Comparison of ENCODE assay signal across 14 mouse cellular contexts in the genomic region with DNA sequence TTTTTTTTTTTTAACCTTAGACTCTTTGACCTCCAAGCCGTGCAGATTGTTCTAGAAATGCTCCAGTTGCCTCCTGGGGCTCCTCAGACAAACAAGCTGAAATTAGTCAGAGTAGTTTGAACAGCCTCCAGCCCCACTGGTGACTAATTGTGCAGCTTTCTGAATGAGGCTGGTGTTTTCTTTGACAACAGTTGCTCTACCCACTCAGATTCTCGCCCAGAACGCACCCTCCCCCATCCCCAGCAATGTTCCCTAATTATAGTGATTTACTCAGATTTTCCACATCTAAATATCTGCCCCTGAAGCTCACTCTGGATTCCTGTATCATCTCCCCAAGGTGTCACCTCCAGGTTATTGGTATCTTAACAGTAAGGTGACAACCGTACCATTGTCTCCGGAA.
A peak's percentile ranks its signal among the peaks of the same experiment; 100 is the strongest.
DNase-seq lines count a peak whose midpoint lies in the region; ATAC-seq and TF ChIP-seq lines count a peak whose summit lies in the region.
"Had no signal": no experiment of that assay in that cellular context is flagged by ENCODE, and none has a peak within 500 bp of the region (broad histone marks: within the 10 kb centered on the region; RNA-seq: fewer than 3 reads in every experiment).

No protein-coding gene starts in this region.

- DNase-seq in heart, adult 18-20 months: peak; percentile 18 to 20
- peak; percentile 52 for DNase-seq in CH12.LX (ENCODE audit: extremely low read depth)
- peak; percentile 28 to 61 for DNase-seq in frontal cortex, postnatal 10 days (ENCODE audit: low spot score in 2 of 2)
- DNase-seq in left cerebral cortex, adult 8-10 months (ENCODE audit: low spot score in 2 of 2): peak; percentile 29 to 75
- no peak for DNase-seq in embryonic facial prominence, embryonic 10.5 days (ENCODE audit: low spot score)
- no peak for DNase-seq in cerebellum, postnatal 14 days
- DNase-seq: cerebellum, adult 9-11 months had no signal

- dilution Hi-C loops in CH12.LX (cut with MboI; ENCODE audit: extremely low pct_ligation_motif_present, extremely low pct_unique_long_range_greater_than_20kb, low sequenced_read_pairs): no loop called here

- no peak overlapping the region for H3K27ac ChIP-seq in heart, embryonic 11.5 days (ENCODE audit: low read depth, low read length)
- no peak overlapping the region for H3K27ac ChIP-seq in CH12.LX (ENCODE audit: insufficient read depth, low read depth)
- H3K27ac ChIP-seq in embryonic facial prominence, embryonic 10.5 days (replicated peaks): no peak overlapping the region
- no peak overlapping the region for H3K27ac ChIP-seq in midbrain, embryonic 13.5 days
- H3K27ac ChIP-seq: liver, embryonic 15.5 days; stomach, postnatal 0 days had no signal

- peaks cover 6% of the 10 kb centered on the region; the same call in 1 of the 2 replicates for H3K4me1 ChIP-seq in heart, embryonic 11.5 days (ENCODE audit: control insufficient read depth, insufficient read depth, low read length)
- peaks cover 2 to 23% of the 10 kb centered on the region in 2 experiments for H3K4me1 ChIP-seq in CH12.LX (ENCODE audit: control insufficient read depth in 1 of 2, insufficient read depth in 2 of 2)
- peaks cover 17% of the 10 kb centered on the region for H3K4me1 ChIP-seq in embryonic facial prominence, embryonic 10.5 days
- no peaks in the 10 kb centered on the region for H3K4me1 ChIP-seq in midbrain, embryonic 13.5 days (replicated peaks)

- in situ Hi-C loops in CH12.LX (cut with MboI; ENCODE audit: low pct_ligation_motif_present, low pct_unique_long_range_greater_than_20kb, low sequenced_read_pairs): no loop called here

- H3K4me3 ChIP-seq in heart, embryonic 11.5 days (ENCODE audit: low read depth, low read length): no peak overlapping the region
- no peak overlapping the region for H3K4me3 ChIP-seq in CH12.LX (replicated peaks in 1 of 3; ENCODE audit: low read depth in 2 of 3, low read length in 2 of 3, poor library complexity in 1 of 3)
- no peak overlapping the region for H3K4me3 ChIP-seq in embryonic facial prominence, embryonic 10.5 days
- no peak overlapping the region for H3K4me3 ChIP-seq in midbrain, embryonic 13.5 days (replicated peaks)
- H3K4me3 ChIP-seq: liver, embryonic 15.5 days had no signal

- TF ChIP-seq CTCF in CH12.LX (conservative IDR thresholded peaks at IDR 0.05 in 1 of 2, IDR thresholded peaks at IDR 0.05 in 1 of 2; ENCODE audit: low read depth in 2 of 2, low read length in 2 of 2): no peak

- no peak overlapping the region for H3K4me2 ChIP-seq in heart, embryonic 11.5 days
- no peak overlapping the region for H3K4me2 ChIP-seq in CH12.LX (ENCODE audit: insufficient read depth, low read depth, poor library complexity, severe bottlenecking)
- no peak overlapping the region for H3K4me2 ChIP-seq in midbrain, embryonic 13.5 days (replicated peaks)
- H3K4me2 ChIP-seq: liver, embryonic 15.5 days; midbrain, embryonic 11.5 days had no signal

- no peak overlapping the region for H3K9ac ChIP-seq in heart, embryonic 11.5 days (ENCODE audit: low read depth, low read length)
- no peak overlapping the region for H3K9ac ChIP-seq in CH12.LX (ENCODE audit: insufficient read depth, low read depth)
- no peak overlapping the region for H3K9ac ChIP-seq in midbrain, embryonic 13.5 days (replicated peaks)
- H3K9ac ChIP-seq: liver, embryonic 15.5 days had no signal

- 0 out of 2 replicates have a peak, but pooled peaks cover 3% of the 10 kb centered on the region for H3K27me3 ChIP-seq in heart, embryonic 11.5 days (ENCODE audit: control insufficient read depth, insufficient read depth, low read length)
- no peaks in the 10 kb centered on the region for H3K27me3 ChIP-seq in CH12.LX (replicated peaks)
- H3K27me3 ChIP-seq in embryonic facial prominence, embryonic 10.5 days (replicated peaks; ENCODE audit: low read depth, poor library complexity, severe bottlenecking): peaks cover 40% of the 10 kb centered on the region
- no peaks in the 10 kb centered on the region for H3K27me3 ChIP-seq in midbrain, embryonic 13.5 days
- H3K27me3 ChIP-seq: liver, embryonic 15.5 days had no signal

- 61% methylated on average over 5 of the region's 5 CpGs for WGBS in heart, embryonic 11.5 days (ENCODE audit: insufficient replicate concordance)
- WGBS in embryonic facial prominence, embryonic 10.5 days: 54% methylated on average over 5 of the region's 5 CpGs
- 82% methylated on average over 5 of the region's 5 CpGs for WGBS in midbrain, embryonic 13.5 days

- TF ChIP-seq EP300 in CH12.LX (IDR thresholded peaks at IDR 0.05; ENCODE audit: low read length): peak; percentile 47; the same call in 1 of the 2 replicates

- no peak for TF ChIP-seq RAD21 in CH12.LX (IDR thresholded peaks at IDR 0.05; ENCODE audit: low read depth, low read length)

- no peaks in the 10 kb centered on the region for H3K36me3 ChIP-seq in heart, embryonic 11.5 days (ENCODE audit: control insufficient read depth, insufficient read depth, low read length)
- H3K36me3 ChIP-seq in CH12.LX (replicated peaks in 1 of 2; ENCODE audit: control insufficient read depth in 1 of 2, insufficient read depth in 1 of 2, low read length in 1 of 2): peaks cover 0 to 2% of the 10 kb centered on the region in 2 experiments
- no peaks in the 10 kb centered on the region for H3K36me3 ChIP-seq in embryonic facial prominence, embryonic 10.5 days (replicated peaks)
- no peaks in the 10 kb centered on the region for H3K36me3 ChIP-seq in midbrain, embryonic 13.5 days
- H3K36me3 ChIP-seq: liver, embryonic 15.5 days had no signal

- no peaks in the 10 kb centered on the region for H3K79me2 ChIP-seq in CH12.LX (replicated peaks; ENCODE audit: control insufficient read depth, extremely low read depth, insufficient read depth, poor library complexity, severe bottlenecking)

- TF ChIP-seq POLR2A in CH12.LX (IDR thresholded peaks at IDR 0.05; ENCODE audit: low read depth, low read length): no peak

- ATAC-seq in heart, embryonic 11.5 days (replicated peaks; ENCODE audit: insufficient number of reproducible peaks, low FRiP score, low TSS enrichment): no peak
- no peak for ATAC-seq in midbrain, embryonic 13.5 days
- ATAC-seq: activated CD4-positive, CD25-positive, alpha-beta regulatory T cell, adult 4 months; intestine, postnatal 0 days had no signal

- no peaks in the 10 kb centered on the region for H3K9me3 ChIP-seq in heart, embryonic 11.5 days (replicated peaks; ENCODE audit: control insufficient read depth, low read length)
- H3K9me3 ChIP-seq in CH12.LX (replicated peaks; ENCODE audit: low read length): no peaks in the 10 kb centered on the region
- no peaks in the 10 kb centered on the region for H3K9me3 ChIP-seq in embryonic facial prominence, embryonic 10.5 days
- no peaks in the 10 kb centered on the region for H3K9me3 ChIP-seq in midbrain, embryonic 13.5 days
- H3K9me3 ChIP-seq: liver, embryonic 15.5 days had no signal

TF ChIP-seq in CH12.LX, 34 proteins besides CTCF, POLR2A, EP300 and RAD21:
- TF ChIP-seq ZC3H11A (IDR thresholded peaks at IDR 0.05; ENCODE audit: low read depth, low read length): no peak
- TF ChIP-seq CHD2 (IDR thresholded peaks at IDR 0.05; ENCODE audit: low read length): no peak
- TF ChIP-seq MXI1 (IDR thresholded peaks at IDR 0.05; ENCODE audit: low read depth, low read length): no peak
- 0 out of 2 replicates have a peak, but pooled peaks have one; percentile 50 for TF ChIP-seq JUN (IDR thresholded peaks at IDR 0.05; ENCODE audit: insufficient read depth, low read depth, low read length)
- no peak for TF ChIP-seq NRF1 (IDR thresholded peaks at IDR 0.05; ENCODE audit: low read depth, low read length)
- TF ChIP-seq UBTF (IDR thresholded peaks at IDR 0.05; ENCODE audit: low read depth, low read length): no peak
- no peak for TF ChIP-seq USF2 (conservative IDR thresholded peaks at IDR 0.05; ENCODE audit: low read depth, low read length)
- TF ChIP-seq IRF4 (IDR thresholded peaks at IDR 0.05; ENCODE audit: low read depth, low read length): peak; percentile 64
- no peak for TF ChIP-seq ZKSCAN1 (IDR thresholded peaks at IDR 0.05; ENCODE audit: borderline replicate concordance, low read depth, low read length)
- peak; percentile 7; the same call in 1 of the 2 replicates for TF ChIP-seq BHLHE40 (IDR thresholded peaks at IDR 0.05; ENCODE audit: low read depth, low read length)
- no peak for TF ChIP-seq E2F4 (IDR thresholded peaks at IDR 0.05; ENCODE audit: insufficient replicate concordance, low read depth, low read length)
- peak; percentile 90 for TF ChIP-seq MEF2A (IDR thresholded peaks at IDR 0.05; ENCODE audit: borderline replicate concordance, low read depth, low read length)
- no peak; the same call in 1 of the 2 replicates for TF ChIP-seq JUND (conservative IDR thresholded peaks at IDR 0.05; ENCODE audit: low read depth, low read length)
- TF ChIP-seq GABPA (IDR thresholded peaks at IDR 0.05; ENCODE audit: insufficient replicate concordance, low read depth, low read length): no peak
- TF ChIP-seq TBP (conservative IDR thresholded peaks at IDR 0.05; ENCODE audit: low read depth, low read length): no peak
- TF ChIP-seq ZNF384 (IDR thresholded peaks at IDR 0.05; ENCODE audit: low read depth, low read length): no peak; the same call in 1 of the 2 replicates
- TF ChIP-seq MAZ (IDR thresholded peaks at IDR 0.05; ENCODE audit: low read depth, low read length): no peak
- no peak for TF ChIP-seq CHD1 (IDR thresholded peaks at IDR 0.05; ENCODE audit: low read depth, low read length)
- no peak for TF ChIP-seq RCOR1 (conservative IDR thresholded peaks at IDR 0.05; ENCODE audit: low read depth, low read length)
- no peak for TF ChIP-seq NELFE (IDR thresholded peaks at IDR 0.05; ENCODE audit: low read depth, low read length)
- no peak for TF ChIP-seq MAX (IDR thresholded peaks at IDR 0.05; ENCODE audit: low read length)
- no peak for TF ChIP-seq MYC (IDR thresholded peaks at IDR 0.05; ENCODE audit: low read depth, low read length)

Comparison
In these comparisons a context has a peak if more than half of its experiments do, and no peak if none do; other contexts are left out.
1. DNase-seq: peak in heart, adult 18-20 months (2 of 2), CH12.LX (single experiment), frontal cortex, postnatal 10 days (2 of 2) and left cerebral cortex, adult 8-10 months (2 of 2); none in embryonic facial prominence, embryonic 10.5 days (single experiment) and cerebellum, postnatal 14 days (0 of 2).